Mouse (Mus musculus) bone marrow macrophage, adult 2 months (primary cell): ENCODE measurements around the gene Son. TPM values are rescaled to one million over a fixed set of nuclear protein-coding genes. Genes with fewer than 3 reads are reported as not detected.

Experiments
- H3K27ac ChIP-seq: 2 replicates; pipeline ENCODE4 v1.5.1; 2012; ENCODE audit warnings: low read depth, low read length; ENCODE audit not compliant: insufficient read depth
- H3K4me1 ChIP-seq: 2 replicates; pipeline ENCODE4 v1.6.1; 2012; ENCODE audit warnings: low read length; ENCODE audit not compliant: control insufficient read depth, insufficient read depth
- H3K4me3 ChIP-seq: 2 replicates; pipeline ENCODE4 v1.5.1; 2012; ENCODE audit warnings: mild to moderate bottlenecking, low read length, moderate library complexity; ENCODE audit not compliant: insufficient read depth
- CTCF ChIP-seq: IDR thresholded peaks from 2 replicates; pipeline ENCODE4 v1.5.1; 2012; ENCODE audit warnings: low read depth, mild to moderate bottlenecking, low read length, moderate library complexity
- POLR2A ChIP-seq: IDR thresholded peaks from 2 replicates; pipeline ENCODE4 v1.6.1; 2012; ENCODE audit warnings: mild to moderate bottlenecking, low read depth, low read length, borderline replicate concordance
- polyA plus RNA-seq: library from polyadenylated mRNA; stranded (reverse); fragments of >200 nt; gene quantifications from 2 replicates; pipeline ENCODE4 v1.2.4, GENCODE M21; 2012; ENCODE audit not compliant: missing spikeins, insufficient read depth, insufficient read length

The Son gene
- polyA plus RNA-seq, 1 experiment: 237 TPM

GRCm38 (mm10) chr16:91678147-91678911, 31.0 kb downstream of the Son start:
- Histone ChIP-seq H3K4me3 (no peak overlapping the region), H3K27ac (no peak overlapping the region), H3K4me1 (no peaks in the 10 kb centered on the region)
- TF ChIP-seq POLR2A (no peak), CTCF (no peak)

- TF ChIP-seq CTCF: no peak
- no peak for TF ChIP-seq POLR2A
- H3K4me1 ChIP-seq: peaks cover 3% of the 10 kb centered on the region
- H3K4me3 ChIP-seq: no peak overlapping the region
- H3K27ac ChIP-seq: no peak overlapping the region
These were observed 33.4 kb downstream of the Son start for GRCm38 (mm10) chr16:91680656-91681055.

- TF ChIP-seq POLR2A (no peak), CTCF (no peak)
- Histone ChIP-seq H3K4me3 (no peak overlapping the region), H3K27ac (peak overlapping the region; percentile 28), H3K4me1 (peaks cover 21% of the 10 kb centered on the region)
These were observed 38.2 kb downstream of the Son start for GRCm38 (mm10) chr16:91685526-91685925.

GRCm38 (mm10) chr16:91686369-91686768, 39.1 kb downstream of the Son start:
- no peak overlapping the region for H3K27ac ChIP-seq
- TF ChIP-seq POLR2A (no peak), CTCF (no peak)
- H3K4me3 ChIP-seq: no peak overlapping the region
- peaks cover 21% of the 10 kb centered on the region for H3K4me1 ChIP-seq

- Histone ChIP-seq H3K27ac (peak overlapping the region; percentile 32; the same call in 1 of the 2 replicates), H3K4me3 (peak overlapping the region; percentile 78), H3K4me1 (peaks cover 21% of the 10 kb centered on the region)
- TF ChIP-seq CTCF (no peak), POLR2A (no peak)
These were observed 40.8 kb downstream of the Son start for GRCm38 (mm10) chr16:91688023-91688618.

- peak within 1 kb of the TSS; percentile 78 for H3K4me3 ChIP-seq
- H3K27ac ChIP-seq: peak within 1 kb of the TSS; percentile 78
- no peak for TF ChIP-seq CTCF
- no peak for TF ChIP-seq POLR2A
- peaks cover 21% of the 10 kb centered on the region for H3K4me1 ChIP-seq
These were observed 41.5 kb downstream of the Son start, which contains the start of gene Donson for GRCm38 (mm10) chr16:91688619-91689334. TSS of gene Donson (minus strand) at chr16:91688770.

- TF ChIP-seq POLR2A (no peak), CTCF (no peak)
- no peak overlapping the region for H3K4me3 ChIP-seq
- peaks cover 21% of the 10 kb centered on the region for H3K4me1 ChIP-seq
- H3K27ac ChIP-seq: no peak overlapping the region
These were observed 42.5 kb downstream of the Son start for GRCm38 (mm10) chr16:91689791-91690190.

GRCm38 (mm10) chr16:91694455-91695084, 47.3 kb downstream of the Son start:
- Histone ChIP-seq H3K4me3 (no peak overlapping the region), H3K4me1 (peaks cover 10% of the 10 kb centered on the region), H3K27ac (no peak overlapping the region)
- TF ChIP-seq CTCF (peak; percentile 93), POLR2A (no peak)

- peaks cover 7% of the 10 kb centered on the region for H3K4me1 ChIP-seq
- no peak overlapping the region for H3K4me3 ChIP-seq
These were observed 47.9 kb downstream of the Son start for GRCm38 (mm10) chr16:91695108-91695755.

More at GRCm38 (mm10) chr16:91695108-91695755, 47.9 kb downstream of the Son start:
- TF ChIP-seq CTCF (no peak), POLR2A (no peak)
- no peak overlapping the region for H3K27ac ChIP-seq
